In genomic region chr19:46828961-46829360, GRCm38 (mm10) we compare ENCODE assay signal across 12 mouse cellular contexts.
DNase-seq lines count a peak whose midpoint lies in the region; TF ChIP-seq lines count a peak whose summit lies in the region.
"Had no signal": no experiment of that assay in that cellular context is flagged by ENCODE, and none has a peak within 500 bp of the region (broad histone marks: within the 10 kb centered on the region; RNA-seq: fewer than 3 reads in every experiment).

No protein-coding gene starts in this region.

- no peaks in the 10 kb centered on the region for H3K79me2 ChIP-seq in myocyte (ENCODE audit: control insufficient read depth, insufficient read depth)

- H3K4me3 ChIP-seq in cerebellum, adult 2 months (replicated peaks; ENCODE audit: insufficient read depth, low read depth, low read length), result no peak overlapping the region
- H3K4me3 ChIP-seq in myocyte, result no peak overlapping the region
- H3K4me3 ChIP-seq: forebrain, embryonic 12.5 days had no signal

- no peak overlapping the region for H3K27ac ChIP-seq in cerebellum, adult 2 months (ENCODE audit: insufficient read depth, low read length)
- H3K27ac ChIP-seq: forebrain, embryonic 12.5 days; kidney, postnatal 0 days had no signal

- H3ac ChIP-seq in myocyte (ENCODE audit: control insufficient read depth, insufficient read length), result no peak overlapping the region

- TF ChIP-seq POLR2A in cerebellum, adult 2 months (IDR thresholded peaks at IDR 0.05; ENCODE audit: borderline replicate concordance, insufficient read depth, low read length), result no peak
- no peak for TF ChIP-seq POLR2A in myocyte (IDR thresholded peaks at IDR 0.05; ENCODE audit: insufficient read length, low read depth)

- intact Hi-C loops in heart, postnatal 14 days (cut with DNase I), result no loop called here

- peak; percentile 56 to 73 for DNase-seq in cerebellum, adult 2 months
- no peak for DNase-seq in cerebellum, postnatal 4 days (ENCODE audit: low spot score in 2 of 2)
- DNase-seq in NIH3T3 (ENCODE audit: low read depth), result peak; percentile 64
- DNase-seq in adrenal gland, postnatal 36 days, result peak; percentile 83 to 88
- DNase-seq in heart, postnatal 14 days, result no peak
- no peak for DNase-seq in heart, adult 18-20 months
- no peak for DNase-seq in kidney, postnatal 36 days
- DNase-seq: layer of hippocampus, adult 9-11 months; liver had no signal

- H3K4me2 ChIP-seq in myocyte (ENCODE audit: low read depth), result peak overlapping the region; percentile 7
- H3K4me2 ChIP-seq: forebrain, embryonic 12.5 days had no signal

- H3K27me3 ChIP-seq in cerebellum, adult 2 months (ENCODE audit: control insufficient read depth, insufficient read depth, low read length), result no peaks in the 10 kb centered on the region
- no peaks in the 10 kb centered on the region for H3K27me3 ChIP-seq in myocyte (ENCODE audit: control insufficient read depth, insufficient read depth, insufficient read length)

- TF ChIP-seq CTCF in cerebellum, adult 2 months (IDR thresholded peaks at IDR 0.05; ENCODE audit: borderline replicate concordance, insufficient read depth, low read depth, low read length), result no peak

- H3K4me1 ChIP-seq in cerebellum, adult 2 months (ENCODE audit: control insufficient read depth, insufficient read depth, low read length), result peaks cover 28% of the 10 kb centered on the region
- H3K4me1 ChIP-seq: forebrain, embryonic 12.5 days had no signal

- 7% methylated on average over 3 of the region's 3 CpGs for WGBS in cerebellum, adult 2 months

- H3K36me3 ChIP-seq in myocyte (ENCODE audit: control insufficient read depth, insufficient read depth), result no peaks in the 10 kb centered on the region
- H3K36me3 ChIP-seq: forebrain, embryonic 12.5 days had no signal

TF ChIP-seq in myocyte, 11 proteins besides CTCF, POLR2A, EP300 and RAD21:
- TF ChIP-seq MAX (IDR thresholded peaks at IDR 0.05; ENCODE audit: low read depth) (no peak), POLR2AphosphoS2 (IDR thresholded peaks at IDR 0.05; ENCODE audit: insufficient read length, low read depth) (no peak), MYOD1 (IDR thresholded peaks at IDR 0.05; ENCODE audit: control insufficient read depth in 1 of 3, insufficient read length in 2 of 3, low read depth in 2 of 3) (no peak), CEBPB (IDR thresholded peaks at IDR 0.05; ENCODE audit: insufficient read depth, poor library complexity, severe bottlenecking) (no peak), SRF (IDR thresholded peaks at IDR 0.05; ENCODE audit: control insufficient read depth, insufficient read length, low read depth) (no peak), MYOG (IDR thresholded peaks at IDR 0.05; ENCODE audit: control insufficient read depth in 1 of 3, insufficient read depth in 1 of 3, insufficient read length in 2 of 3, low read depth in 2 of 3) (no peak), TCF12 (IDR thresholded peaks at IDR 0.05; ENCODE audit: insufficient read depth, poor library complexity, severe bottlenecking) (no peak), E2F4 (IDR thresholded peaks at IDR 0.05; ENCODE audit: insufficient read depth) (no peak), REST (IDR thresholded peaks at IDR 0.05; ENCODE audit: insufficient read depth, insufficient read length) (no peak), TCF3 (IDR thresholded peaks at IDR 0.05; ENCODE audit: insufficient read length, low read depth) (no peak), USF1 (IDR thresholded peaks at IDR 0.05; ENCODE audit: low read depth) (no peak)

Comparison
In these comparisons a context has a peak if more than half of its experiments do, and no peak if none do; other contexts are left out.
1. DNase-seq: peak in cerebellum, adult 2 months (2 of 2), NIH3T3 (single experiment) and adrenal gland, postnatal 36 days (2 of 2); none in cerebellum, postnatal 4 days (0 of 2), heart, postnatal 14 days (0 of 2), heart, adult 18-20 months (0 of 2) and kidney, postnatal 36 days (0 of 2).